Mouse (Mus musculus) thymus, postnatal 0 days (tissue): Measurements from ENCODE around the gene Tpk1. TPM values are rescaled to one million over a fixed set of nuclear protein-coding genes. Genes with fewer than 3 reads are reported as not detected.
A peak's percentile ranks its signal among the peaks of the same experiment; 100 is the strongest.

Source experiments
- DNase-seq: peaks from one replicate; pipeline ENCODE4 v3.0.0-alpha.2; 2015; ENCODE audit warnings: low spot score
- polyA plus RNA-seq: library from polyadenylated mRNA; unstranded; fragments of >200 nt; fragmentation: Nextera tagmentation; extraction: Ambion mirVana; gene quantifications from 2 replicates; pipeline ENCODE4 v1.2.1, GENCODE M21; 2015

Tpk1 gene
- 11.0 and 11.7 TPM in 2 replicates for polyA plus RNA-seq

DNA sequence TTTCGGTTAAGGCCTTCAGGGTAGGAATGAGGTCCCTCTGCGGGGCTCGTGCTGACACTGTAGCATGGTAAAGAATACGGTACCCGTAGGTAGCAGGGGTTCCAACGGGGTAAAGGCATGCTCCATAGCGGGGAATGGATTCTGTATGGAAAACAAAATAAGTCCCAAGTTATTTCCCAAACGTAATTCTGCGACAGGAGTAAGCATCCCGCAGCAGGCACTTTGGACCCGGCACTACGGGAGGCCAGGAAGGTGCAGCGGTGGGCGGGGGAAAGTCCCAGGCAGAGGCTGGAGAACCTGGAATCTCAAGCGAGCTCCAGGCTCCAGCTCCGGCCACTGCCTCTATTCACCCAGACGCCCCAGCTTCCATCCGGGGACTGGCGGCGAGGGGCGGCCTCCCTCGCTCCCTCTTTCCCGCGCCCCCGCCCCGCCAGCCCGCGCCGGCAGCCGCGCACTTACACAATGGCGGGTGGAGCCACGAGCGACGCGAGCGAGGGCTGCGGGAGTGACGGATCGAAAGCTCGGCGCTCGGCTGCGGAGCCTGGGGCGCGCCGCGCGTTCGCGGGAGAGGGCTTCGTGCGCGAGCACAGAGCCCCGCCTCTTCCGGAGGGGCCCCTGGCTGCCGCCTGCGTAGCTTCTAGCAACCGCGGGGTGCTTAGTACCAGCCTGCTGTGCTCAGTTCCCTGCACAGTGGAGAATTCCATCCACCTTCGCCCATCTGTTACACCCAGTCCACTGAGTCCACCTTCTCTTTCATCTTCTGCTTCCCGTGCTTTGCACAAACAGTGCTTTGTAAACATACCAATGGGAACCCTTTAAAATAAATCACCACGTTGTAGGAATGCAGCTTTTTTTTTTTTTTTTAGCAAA is at the start of gene Tpk1:
TSS of gene Tpk1 (minus strand) at position 602 of the 870 bp plus-strand sequence.
- DNase-seq, result peak; percentile 97

GRCm38 (mm10) chr6:43702810-43703614 is 36.9 kb upstream of the Tpk1 start:
- DNase-seq, result no peak

- DNase-seq, result no peak
Observed at GRCm38 (mm10) chr6:43691863-43692262, 25.8 kb upstream of the Tpk1 start.

GRCm38 (mm10) chr6:43685985-43686384 is 19.9 kb upstream of the Tpk1 start:
- DNase-seq, result no peak

DNA sequence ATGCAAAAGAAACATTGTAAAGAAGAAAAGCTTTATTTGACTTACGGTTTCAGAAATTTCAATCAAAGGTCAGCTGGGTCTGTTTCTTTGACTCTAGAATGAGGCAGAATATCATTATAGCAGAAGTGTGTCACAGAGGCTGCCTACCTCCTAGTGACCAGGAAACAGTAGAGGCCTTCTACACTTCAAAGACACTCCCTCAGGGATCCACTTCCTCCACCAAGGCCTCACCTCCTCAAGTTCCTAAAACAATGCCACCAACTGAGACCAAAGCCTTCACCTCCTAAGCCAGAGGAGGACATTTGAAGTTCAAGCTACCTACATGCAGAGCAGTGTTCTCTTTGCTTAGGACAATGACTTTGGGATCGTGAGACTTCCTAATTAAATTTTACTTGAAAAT is 16.5 kb upstream of the Tpk1 start:
- no peak for DNase-seq

- no peak for DNase-seq
Observed at GRCm38 (mm10) chr6:43678689-43679212, 12.7 kb upstream of the Tpk1 start.

DNA sequence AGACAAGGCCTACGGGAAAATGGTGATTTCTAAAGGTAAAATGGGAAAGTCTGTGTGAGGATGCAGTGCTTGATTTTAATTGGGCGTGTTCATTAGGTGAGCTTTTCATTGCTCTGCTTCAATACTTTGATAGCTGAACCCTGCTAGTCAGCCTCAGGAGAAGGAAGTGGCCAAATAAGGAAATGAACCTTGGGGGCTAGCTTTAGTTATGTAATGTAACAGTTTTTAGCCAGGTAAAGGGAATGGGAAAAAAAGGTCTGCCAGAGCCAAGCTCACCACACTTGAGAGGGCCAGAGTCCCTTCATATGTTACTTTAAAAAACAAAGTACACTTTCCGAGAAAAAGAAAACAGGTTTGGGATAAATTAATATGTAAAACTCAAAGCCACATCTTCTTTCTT is 11.5 kb upstream of the Tpk1 start:
- DNase-seq, result no peak

DNA sequence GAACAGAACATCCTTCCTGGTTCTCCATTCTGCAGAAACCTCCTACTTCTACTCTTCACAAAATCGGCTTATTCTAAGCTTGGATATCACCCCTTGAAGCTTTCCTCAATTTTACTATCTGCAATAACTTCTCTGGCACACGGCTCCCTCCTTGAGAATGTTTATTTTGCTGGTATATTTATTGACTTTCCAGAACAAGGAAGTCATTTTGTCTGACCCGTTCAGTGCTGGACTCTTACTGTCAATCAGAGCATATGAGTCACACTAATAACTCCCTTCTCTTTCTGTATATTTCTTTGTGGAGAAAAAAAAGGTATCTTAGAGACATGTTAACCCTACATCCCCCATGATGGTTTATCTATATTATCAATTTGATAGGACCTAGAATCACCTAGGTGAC is 10.1 kb upstream of the Tpk1 start:
- DNase-seq, result no peak

- no peak for DNase-seq
Observed at GRCm38 (mm10) chr6:43674986-43675760, 9.1 kb upstream of the Tpk1 start.

DNA sequence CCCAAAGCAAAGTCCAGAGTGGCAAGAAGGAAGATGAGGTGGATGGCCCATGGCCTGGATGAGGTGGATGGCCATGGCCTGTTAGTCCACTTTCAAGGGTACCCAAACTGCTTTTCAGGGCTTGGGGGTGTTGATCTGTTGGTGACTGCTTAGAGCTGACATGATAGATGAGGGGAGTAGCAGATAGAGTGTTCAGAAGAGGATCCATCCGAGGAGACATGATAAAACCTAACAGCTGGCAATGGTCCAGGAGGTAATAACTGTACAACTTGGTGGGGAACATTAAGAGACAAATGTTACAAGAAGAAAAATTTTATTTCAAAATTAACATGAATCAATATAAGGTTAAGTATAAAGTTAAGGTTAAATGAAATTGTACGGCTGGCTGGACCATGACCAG is 4.9 kb upstream of the Tpk1 start:
- DNase-seq, result no peak

DNA sequence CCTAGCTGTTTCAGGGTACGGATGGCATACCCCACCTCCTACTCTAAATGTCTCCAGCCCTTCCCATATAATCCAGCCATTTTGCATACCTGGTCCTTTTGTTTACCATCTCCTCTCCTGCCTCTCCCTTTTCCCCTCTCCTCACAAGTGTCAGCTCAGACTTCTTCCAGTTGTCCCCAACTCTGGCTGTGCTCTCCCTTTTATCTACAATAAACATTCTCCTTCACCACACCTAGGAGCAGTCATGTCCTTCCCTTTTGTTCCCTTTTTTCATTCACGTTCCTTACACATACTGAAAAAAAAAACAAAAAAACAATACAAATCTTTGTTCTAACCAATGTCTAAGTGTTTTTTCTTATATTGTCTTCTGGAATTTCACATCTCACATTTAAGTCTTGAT is 1.6 kb upstream of the Tpk1 start:
- DNase-seq, result no peak

- DNase-seq, result no peak
Observed at GRCm38 (mm10) chr6:43666611-43667400, 728 bp upstream of the Tpk1 start.

DNA sequence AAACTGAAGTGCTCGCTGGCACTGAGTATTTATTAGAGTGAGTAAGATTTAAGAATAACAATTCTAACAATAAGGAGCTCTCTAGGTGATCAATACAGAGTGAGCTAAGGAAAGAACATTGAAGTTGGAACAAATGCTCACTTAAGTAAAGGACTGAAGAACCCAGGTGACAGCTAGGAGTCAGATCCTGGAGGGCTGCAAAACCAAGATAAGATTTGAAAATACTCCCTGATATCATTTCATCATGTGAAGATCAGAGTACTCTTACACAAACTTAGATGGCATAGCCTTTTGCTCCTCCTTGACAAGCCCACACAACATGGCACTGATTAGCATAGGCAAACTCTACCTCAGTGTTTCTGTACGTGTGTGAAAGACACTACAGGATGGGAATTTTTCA is 4.3 kb downstream of the Tpk1 start:
- no peak for DNase-seq

DNA sequence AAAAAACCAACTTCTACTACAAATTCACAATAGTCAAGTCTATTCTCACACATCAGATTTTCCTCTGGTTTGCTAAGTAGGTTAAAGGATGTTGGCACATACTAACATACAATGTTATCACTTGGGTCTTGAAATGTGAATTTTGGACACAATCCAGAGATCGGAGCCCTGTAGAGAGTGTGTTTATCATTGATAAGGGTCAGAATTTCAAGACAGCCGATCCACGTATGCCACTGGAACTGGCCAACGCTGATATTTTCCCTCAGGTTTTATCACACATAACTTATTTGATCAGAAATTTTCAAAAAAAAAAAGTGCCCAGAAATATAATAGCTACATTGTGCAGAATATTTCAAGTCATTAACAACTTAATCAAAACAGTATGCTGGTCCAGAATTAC is 7.8 kb downstream of the Tpk1 start:
- no peak for DNase-seq

DNA sequence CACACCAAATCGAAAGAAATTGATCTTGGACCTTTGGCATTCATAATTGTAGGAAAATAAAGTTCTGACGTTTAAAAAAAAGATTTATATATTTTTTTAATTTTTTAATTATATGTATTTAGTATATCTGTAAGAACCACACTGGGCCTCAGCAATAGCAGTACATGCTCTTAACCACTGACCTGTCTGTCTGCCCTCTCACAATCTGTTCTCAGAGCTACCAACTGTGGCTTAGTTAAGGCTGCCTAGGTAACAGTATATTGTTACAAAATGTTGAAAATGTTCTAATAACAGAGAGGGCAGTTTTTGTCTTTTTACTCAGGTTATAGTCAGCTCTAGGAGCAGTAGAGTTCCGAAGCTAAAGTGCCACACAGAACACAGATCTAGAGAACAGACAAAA is 8.2 kb downstream of the Tpk1 start:
- no peak for DNase-seq

DNA sequence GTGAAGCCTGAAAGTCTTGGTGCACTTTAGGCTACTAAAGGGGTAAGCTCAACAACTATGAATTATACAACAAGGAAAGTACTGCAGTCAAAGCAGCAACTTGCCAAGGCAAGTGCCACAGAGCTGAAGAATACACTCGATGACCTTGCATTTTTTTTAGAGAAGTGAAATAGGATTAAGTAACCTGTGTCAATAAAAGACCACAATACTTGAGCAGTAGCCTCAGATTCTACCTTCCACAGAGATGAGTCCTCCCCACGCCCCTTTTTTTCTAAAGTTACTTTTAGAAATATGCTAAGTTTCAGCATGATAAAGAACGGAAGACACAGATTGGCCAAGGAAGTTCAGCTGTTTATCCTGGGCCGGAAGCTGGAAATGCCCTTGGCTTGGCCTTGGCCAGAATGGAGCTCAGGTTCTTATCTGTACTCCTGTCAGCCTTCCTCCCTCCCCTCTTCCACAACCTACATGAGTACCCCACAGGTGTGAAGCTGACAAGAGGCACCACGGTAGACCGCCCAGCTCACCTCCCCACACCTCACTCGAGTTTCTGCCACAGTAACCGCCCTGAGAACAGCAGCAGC is 11.1 kb downstream of the Tpk1 start:
- DNase-seq, result no peak

- DNase-seq, result no peak
Observed at GRCm38 (mm10) chr6:43649516-43649915, 16.6 kb downstream of the Tpk1 start.

GRCm38 (mm10) chr6:43645674-43646073 is 20.4 kb downstream of the Tpk1 start:
- DNase-seq, result no peak

GRCm38 (mm10) chr6:43645105-43645504 is 21.0 kb downstream of the Tpk1 start:
- DNase-seq, result no peak

GRCm38 (mm10) chr6:43643718-43644117 is 22.4 kb downstream of the Tpk1 start:
- DNase-seq, result no peak
